Mouse (Mus musculus): Measurements from ENCODE around the gene Phldb1.

Gene Phldb1

GRCm38 (mm10) chr9:44727441-44727840, 7.6 kb downstream of the Phldb1 start:
- DNase-seq (ENCODE audit: extremely low spot score, low read depth, low spot score), result no peak

DNA sequence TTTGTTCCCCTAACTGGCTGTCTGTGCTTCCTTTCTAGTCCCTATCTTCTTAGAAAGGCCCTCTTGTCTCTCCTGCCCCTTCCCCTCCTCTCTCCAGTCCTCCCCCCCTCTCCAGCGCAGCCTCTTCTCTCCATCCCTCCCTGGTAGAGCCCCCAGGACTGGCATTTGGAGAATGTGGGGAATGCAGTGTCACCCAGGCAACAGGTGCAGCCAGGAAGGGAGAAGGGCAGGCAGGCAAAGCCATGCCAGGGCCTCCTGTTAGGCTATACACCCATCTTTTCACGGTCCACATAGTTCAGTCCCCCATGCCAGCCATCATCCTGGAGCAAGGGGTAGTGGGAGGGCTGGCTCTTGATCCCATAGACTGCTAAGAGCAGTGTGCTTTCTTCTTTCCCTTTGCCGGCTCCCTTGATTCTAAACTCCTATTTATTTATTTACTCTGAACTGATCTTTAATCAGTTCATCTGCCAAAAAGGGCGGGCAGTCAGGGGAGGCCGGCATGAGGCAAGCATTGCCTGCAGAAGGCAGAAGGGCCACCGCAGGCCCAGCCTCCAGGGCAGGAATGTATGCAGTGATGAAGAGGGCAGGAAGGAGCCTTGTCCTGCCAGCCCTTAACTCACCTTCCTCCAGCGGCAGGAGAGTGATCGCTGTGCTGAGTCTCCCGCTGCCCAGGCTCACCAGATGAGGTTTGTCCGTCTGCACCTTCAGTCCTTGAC, 8.4 kb downstream of the Phldb1 start:
- no peak for DNase-seq (ENCODE audit: extremely low spot score, low read depth, low spot score)

DNA sequence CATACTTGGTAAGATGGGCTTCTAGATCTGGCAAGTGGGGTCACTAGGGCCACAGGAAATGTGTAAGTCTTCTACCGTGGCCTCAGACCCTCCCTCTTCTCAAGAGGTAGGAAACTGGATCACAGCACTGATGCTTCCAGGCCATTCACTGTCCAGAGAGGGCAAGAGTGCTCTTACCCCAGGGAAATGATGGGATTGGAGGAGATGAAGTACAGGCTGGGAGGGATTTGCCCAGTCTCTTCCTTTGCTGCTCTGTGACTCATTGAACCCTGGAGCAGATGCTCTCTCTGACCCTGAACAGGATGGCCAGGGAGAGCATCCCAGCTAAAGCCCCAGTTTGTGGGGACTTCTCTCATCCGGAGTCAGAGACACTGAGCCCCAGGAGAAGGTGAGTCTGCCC, 10.3 kb downstream of the Phldb1 start:
- no peak for DNase-seq (ENCODE audit: extremely low spot score, low read depth, low spot score)

- DNase-seq (ENCODE audit: extremely low spot score, low read depth, low spot score), result no peak
Observed at GRCm38 (mm10) chr9:44724223-44724622, 10.8 kb downstream of the Phldb1 start.

- DNase-seq (ENCODE audit: extremely low spot score, low read depth, low spot score), result no peak
Observed at GRCm38 (mm10) chr9:44723521-44724041, 11.4 kb downstream of the Phldb1 start.

DNA sequence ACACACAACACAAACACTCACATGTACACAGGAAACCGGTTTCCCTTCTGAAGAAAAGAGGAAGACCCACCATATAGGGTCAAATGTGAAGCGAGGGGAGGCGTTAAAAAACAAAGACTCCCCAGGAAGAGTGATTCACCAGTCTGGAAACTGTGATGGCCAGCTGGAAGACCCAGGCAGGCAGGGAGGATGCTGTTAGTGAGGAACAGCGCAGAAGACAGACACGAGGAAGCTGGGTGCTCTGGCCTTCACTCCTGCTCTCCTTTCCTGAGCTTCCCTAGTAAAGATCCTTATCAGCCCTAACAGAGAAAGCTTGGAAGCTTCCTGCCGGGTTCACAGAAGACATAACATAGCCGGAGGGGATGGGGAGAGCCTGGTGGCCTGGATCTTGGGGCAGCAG, 12.0 kb downstream of the Phldb1 start:
- no peak for DNase-seq (ENCODE audit: extremely low spot score, low read depth, low spot score)

DNA sequence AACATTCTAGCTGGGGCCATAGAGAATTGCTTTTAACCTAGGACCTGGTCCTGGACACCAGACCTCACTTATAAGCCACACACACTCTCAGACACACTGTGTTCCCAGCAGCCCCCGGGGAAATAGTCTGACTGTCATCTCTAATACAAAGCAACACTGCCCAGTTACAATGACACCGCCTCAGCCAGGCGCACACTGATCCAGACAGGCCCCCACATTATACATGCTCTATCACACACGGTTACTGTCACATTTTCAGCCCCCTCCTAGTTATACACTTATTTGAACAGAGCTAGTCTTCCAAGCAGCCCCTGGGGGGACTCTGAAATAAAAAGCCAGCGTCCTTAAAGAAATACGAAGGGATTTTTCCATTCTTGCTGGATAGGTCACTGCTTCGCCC, 12.4 kb downstream of the Phldb1 start:
- DNase-seq (ENCODE audit: extremely low spot score, low read depth, low spot score), result no peak

DNA sequence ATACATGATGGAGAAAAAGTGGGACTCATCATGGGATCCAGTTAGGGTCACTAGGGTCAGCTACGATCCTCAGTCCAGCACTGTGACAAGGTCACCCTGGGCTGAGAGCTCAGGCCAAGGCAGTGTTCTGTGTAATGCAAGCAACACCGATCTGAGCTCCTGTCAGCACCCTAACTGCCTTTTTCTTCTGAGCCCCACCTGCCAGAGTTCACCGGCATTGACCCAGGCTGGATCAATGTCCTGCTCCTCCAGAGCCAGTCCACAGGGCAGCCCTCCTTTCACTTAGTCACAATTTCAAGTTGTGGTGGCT, 13.2 kb downstream of the Phldb1 start:
- DNase-seq (ENCODE audit: extremely low spot score, low read depth, low spot score), result no peak

- DNase-seq (ENCODE audit: extremely low spot score, low read depth, low spot score), result no peak
Observed at GRCm38 (mm10) chr9:44721154-44721876, 13.7 kb downstream of the Phldb1 start.

- DNase-seq (ENCODE audit: extremely low spot score, low read depth, low spot score), result no peak
Observed at GRCm38 (mm10) chr9:44720358-44721153, 14.4 kb downstream of the Phldb1 start.

GRCm38 (mm10) chr9:44719632-44720357, 15.2 kb downstream of the Phldb1 start:
- no peak for DNase-seq (ENCODE audit: extremely low spot score, low read depth, low spot score)

DNA sequence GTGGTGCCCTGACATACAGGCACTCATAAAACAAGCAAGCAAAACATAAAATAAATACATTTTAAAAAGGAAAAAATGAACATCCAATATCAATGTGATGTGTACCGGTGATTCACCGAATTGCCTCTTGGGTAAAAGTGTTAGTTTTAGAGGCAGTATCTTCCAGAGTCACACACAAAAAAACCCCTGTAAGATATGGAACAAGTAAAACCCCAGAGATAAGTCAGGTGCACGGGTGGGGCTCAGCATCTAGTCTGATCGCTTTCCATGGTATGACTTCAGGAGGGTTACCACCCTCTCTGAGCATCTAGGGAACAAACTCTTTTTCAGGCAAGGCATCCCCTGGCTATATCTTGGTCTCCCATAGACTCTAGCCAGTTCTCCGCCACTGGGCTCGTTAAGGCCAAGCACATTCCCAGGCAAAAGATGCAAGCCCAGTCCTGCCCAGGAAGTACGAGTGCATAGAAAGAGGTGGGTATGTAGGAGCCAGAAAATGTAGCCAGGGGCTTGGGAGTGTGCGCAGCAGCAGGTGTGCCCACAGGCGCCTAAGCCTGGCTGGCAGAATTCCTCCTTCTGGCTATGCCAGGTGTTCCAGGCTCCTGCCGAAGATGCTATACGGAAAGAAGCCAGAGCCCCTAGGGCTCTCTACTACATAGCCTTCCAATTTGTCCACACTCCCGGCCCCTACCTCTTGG, 15.9 kb downstream of the Phldb1 start:
- no peak for DNase-seq (ENCODE audit: extremely low spot score, low read depth, low spot score)

DNA sequence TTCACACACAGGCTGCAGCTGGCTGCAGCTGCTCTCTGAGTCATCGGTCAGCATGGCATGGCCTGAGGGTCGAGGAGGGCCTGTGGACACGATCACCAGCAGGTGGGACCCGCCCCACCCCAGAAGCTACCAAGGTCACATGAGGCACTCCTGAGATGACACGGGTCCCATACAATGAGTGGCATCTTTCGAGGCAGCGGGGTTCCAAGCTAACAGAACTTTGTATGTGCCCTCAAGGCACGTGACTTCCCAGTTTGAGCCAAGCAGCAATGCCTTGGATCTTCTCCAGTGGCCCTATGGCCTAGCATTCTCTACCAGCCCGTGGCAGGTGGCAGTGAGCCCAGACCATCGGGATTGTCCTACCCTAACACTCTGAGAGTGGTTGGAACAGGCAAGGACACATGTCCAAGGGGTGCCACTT, 17.2 kb downstream of the Phldb1 start:
- DNase-seq (ENCODE audit: extremely low spot score, low read depth, low spot score), result no peak

- no peak for DNase-seq (ENCODE audit: extremely low spot score, low read depth, low spot score)
Observed at GRCm38 (mm10) chr9:44716997-44717821, 17.8 kb downstream of the Phldb1 start.

GRCm38 (mm10) chr9:44715705-44716362, 19.2 kb downstream of the Phldb1 start:
- DNase-seq (ENCODE audit: extremely low spot score, low read depth, low spot score), result no peak

DNA sequence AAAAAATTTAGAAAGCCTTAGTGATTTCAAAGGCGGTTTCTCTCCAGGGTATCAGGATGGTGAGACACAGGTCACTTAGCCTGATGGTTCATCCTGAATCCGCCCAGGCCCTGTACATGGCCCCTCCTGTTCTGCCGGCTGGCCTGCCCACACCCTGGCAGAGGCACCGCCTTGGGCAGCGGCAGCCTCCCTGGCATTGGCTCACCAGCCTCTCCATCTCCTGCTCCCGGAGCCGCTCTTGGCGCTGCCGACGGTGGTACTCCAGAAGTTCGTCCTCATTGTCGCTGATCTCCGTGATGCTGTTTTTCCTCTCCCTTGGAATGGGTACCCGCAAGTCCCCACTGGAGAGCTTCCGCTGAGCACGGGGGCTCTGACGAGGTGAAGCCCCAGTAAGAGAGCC, 19.9 kb downstream of the Phldb1 start:
- no peak for DNase-seq (ENCODE audit: extremely low spot score, low read depth, low spot score)

DNA sequence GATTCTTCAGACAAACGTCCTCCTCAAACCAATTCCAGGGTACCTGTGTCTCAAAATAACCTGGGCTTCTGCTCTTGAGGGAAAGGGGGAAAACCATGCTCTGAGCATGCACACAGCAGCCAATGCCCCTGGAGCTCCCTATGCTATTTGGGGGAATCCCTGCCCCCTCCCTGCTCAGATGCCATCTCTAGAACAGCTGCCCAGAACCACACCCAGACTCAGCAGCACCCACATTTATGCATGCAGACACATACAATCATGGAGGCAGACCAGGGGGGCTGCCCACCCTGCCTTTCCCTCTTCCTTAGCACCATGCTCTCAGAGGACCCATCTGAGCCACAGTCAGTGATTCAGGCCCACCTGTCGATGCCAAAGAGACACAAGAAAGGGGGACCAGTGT, 21.4 kb downstream of the Phldb1 start:
- DNase-seq (ENCODE audit: extremely low spot score, low read depth, low spot score), result no peak

DNA sequence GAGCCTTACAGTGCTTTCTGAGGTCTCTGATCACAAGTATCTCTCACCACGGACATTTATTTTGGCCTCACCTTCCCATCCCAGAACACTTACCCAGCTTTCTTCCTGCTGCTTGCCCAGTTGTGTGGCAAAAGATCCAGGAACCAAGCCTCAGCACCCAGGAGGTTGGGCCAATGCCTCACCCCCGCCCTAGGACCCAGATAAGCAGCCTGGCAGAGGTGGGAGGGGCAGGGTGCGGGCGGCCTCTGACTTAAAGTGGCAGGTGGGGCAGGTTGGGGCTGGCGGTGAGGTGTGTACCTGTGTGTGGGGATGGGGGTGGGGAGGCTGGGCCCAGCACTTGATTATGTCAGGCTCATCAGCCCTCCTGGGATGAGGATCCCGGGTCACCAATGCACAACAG, 21.9 kb downstream of the Phldb1 start:
- DNase-seq (ENCODE audit: extremely low spot score, low read depth, low spot score), result no peak

DNA sequence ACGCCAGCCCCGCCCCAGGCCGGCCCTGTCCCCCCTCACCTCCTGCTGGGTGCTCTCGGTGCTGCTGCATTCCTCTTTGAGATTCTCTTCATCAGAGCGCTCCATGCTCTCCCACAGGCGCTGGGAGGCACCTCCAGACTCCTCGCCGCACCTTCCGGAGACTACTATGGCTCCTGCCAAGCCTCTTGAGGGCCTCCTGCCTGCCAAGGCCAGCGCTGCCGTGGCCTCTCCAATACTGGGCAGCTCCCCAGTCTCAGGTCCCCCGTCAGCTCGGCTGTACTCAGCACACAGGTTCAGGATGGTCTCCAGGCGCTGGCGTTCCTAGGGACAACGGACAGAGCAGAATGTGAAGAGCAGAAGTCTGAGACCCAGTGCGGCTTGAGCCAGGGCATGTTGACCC, 23.4 kb downstream of the Phldb1 start:
- DNase-seq (ENCODE audit: extremely low spot score, low read depth, low spot score), result no peak
